Mouse (Mus musculus) limb, embryonic 14.5 days (tissue): Measurements from ENCODE around the gene Fbxo34. TPM values are rescaled to one million over a fixed set of nuclear protein-coding genes. Genes with fewer than 3 reads are reported as not detected.

ENCODE experiments used
- ATAC-seq: fragments of 200-750 bp; cut with Nextera tagmentation; 2 replicates; pipeline ENCODE4 v1.8.0; 2017; ENCODE audit warnings: low read depth, moderate number of reproducible peaks, moderate TSS enrichment; ENCODE audit not compliant: low FRiP score
- DNase-seq: peaks from one replicate; pipeline ENCODE4 v3.0.0-alpha.2; 2015; ENCODE audit warnings: low spot score
- H3K27ac ChIP-seq: fragments of 300-500 bp; sonication (generic); replicated peaks from 2 replicates; pipeline ENCODE4 v1.5.1; 2014; ENCODE audit warnings: low read depth, mild to moderate bottlenecking, low read length, moderate library complexity, mixed read lengths
- H3K27me3 ChIP-seq: fragments of 300-500 bp; sonication (generic); 2 replicates; pipeline ENCODE4 v1.6.1; 2014; ENCODE audit warnings: low read length, mixed read lengths; ENCODE audit not compliant: control insufficient read depth, insufficient read depth
- H3K36me3 ChIP-seq: fragments of 300-500 bp; sonication (generic); 2 replicates; pipeline ENCODE4 v1.6.1; 2014; ENCODE audit warnings: mild to moderate bottlenecking, low read length, moderate library complexity, mixed read lengths; ENCODE audit not compliant: control insufficient read depth, insufficient read depth
- H3K4me1 ChIP-seq: fragments of 300-500 bp; sonication (generic); 2 replicates; pipeline ENCODE4 v1.6.1; 2014; ENCODE audit warnings: antibody characterized with exemption, low read length, mixed read lengths; ENCODE audit not compliant: control insufficient read depth, insufficient read depth
- H3K4me2 ChIP-seq: fragments of 300-500 bp; sonication (generic); replicated peaks from 2 replicates; pipeline ENCODE4 v1.6.1; 2014; ENCODE audit warnings: low read depth, mild to moderate bottlenecking, low read length, moderate library complexity; ENCODE audit not compliant: severe bottlenecking
- H3K4me3 ChIP-seq: fragments of 300-500 bp; sonication (generic); replicated peaks from 2 replicates; pipeline ENCODE4 v1.5.1; 2014; ENCODE audit warnings: low read length
- H3K9ac ChIP-seq: fragments of 300-500 bp; sonication (generic); 2 replicates; pipeline ENCODE4 v1.6.1; 2014; ENCODE audit warnings: mild to moderate bottlenecking, low read depth, low read length, moderate library complexity; ENCODE audit not compliant: severe bottlenecking
- H3K9me3 ChIP-seq: fragments of 300-500 bp; sonication (generic); 2 replicates; pipeline ENCODE4 v1.6.1; 2016; ENCODE audit warnings: low read length; ENCODE audit not compliant: control insufficient read depth
- POLR2A ChIP-seq: fragments of 200-500 bp; IDR thresholded peaks from 2 replicates; pipeline ENCODE4 v1.8.0; 2012; ENCODE audit warnings: inconsistent platforms, mild to moderate bottlenecking, moderate library complexity, borderline replicate concordance; ENCODE audit not compliant: insufficient read depth, insufficient read length; ENCODE audit errors: extremely low read depth
- WGBS: fragments of 180-500 bp; shearing (Covaris S2); extraction: QIAGEN DNeasy Blood & Tissue Kit; methylation state at CpG from one replicate; pipeline ENCODE4 v1.1.7; 2014; 5-methylcytosine and 5-hydroxymethylcytosine counted together
- polyA plus RNA-seq, 2 experiments: library from polyadenylated mRNA; depleted of rRNA in 1 of 2; stranded (reverse) in 1 of 2; unstranded in 1 of 2; fragments of >200 nt; fragmentation: Nextera tagmentation in 1 of 2; extraction: Ambion mirVana in 1 of 2; gene quantifications; 2 replicates each; pipeline versions ENCODE4 v1.2.1 to v1.2.3; 2012 to 2014

Gene Fbxo34
- polyA plus RNA-seq, 2 experiments: 19.0 to 26.0 TPM

DNA sequence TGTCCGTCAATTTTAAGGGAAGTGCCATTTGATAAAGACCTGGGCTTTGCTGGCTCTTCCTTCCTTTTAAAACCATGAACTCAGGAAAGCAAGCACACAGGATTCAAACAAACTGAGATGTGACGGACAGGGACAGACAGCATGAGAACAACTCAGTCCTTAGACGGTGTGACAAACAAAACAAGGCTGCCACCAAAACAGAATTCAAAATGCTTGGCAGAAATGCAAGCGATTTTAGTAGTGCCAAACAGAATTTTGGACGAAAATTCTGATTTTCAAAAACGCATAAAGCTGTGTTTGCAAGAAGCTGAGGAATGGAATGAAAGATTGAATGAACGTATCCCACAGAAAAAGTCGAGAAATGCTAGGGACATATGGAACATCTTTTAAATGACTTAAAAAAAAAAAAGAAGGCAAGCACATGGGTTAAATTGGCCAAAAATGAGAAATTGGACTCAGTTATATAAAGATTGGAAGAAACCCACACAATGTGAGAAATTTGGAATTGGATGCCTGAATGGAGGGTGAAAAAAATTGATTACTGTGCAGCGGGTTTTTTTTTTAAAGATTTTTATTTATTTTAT, 12.7 kb downstream of the Fbxo34 start:
- no peaks in the 10 kb centered on the region for H3K9me3 ChIP-seq
- no peak overlapping the region for H3K4me2 ChIP-seq
- H3K27me3 ChIP-seq: no peaks in the 10 kb centered on the region
- 83% methylated on average over 9 of the region's 9 CpGs for WGBS
- DNase-seq (no peak), ATAC-seq (no peak)
- H3K27ac ChIP-seq: no peak overlapping the region
- TF ChIP-seq POLR2A: no peak
- H3K4me1 ChIP-seq: no peaks in the 10 kb centered on the region
- H3K36me3 ChIP-seq: no peaks in the 10 kb centered on the region
- H3K4me3 ChIP-seq: no peak overlapping the region
- H3K9ac ChIP-seq: no peak overlapping the region

DNA sequence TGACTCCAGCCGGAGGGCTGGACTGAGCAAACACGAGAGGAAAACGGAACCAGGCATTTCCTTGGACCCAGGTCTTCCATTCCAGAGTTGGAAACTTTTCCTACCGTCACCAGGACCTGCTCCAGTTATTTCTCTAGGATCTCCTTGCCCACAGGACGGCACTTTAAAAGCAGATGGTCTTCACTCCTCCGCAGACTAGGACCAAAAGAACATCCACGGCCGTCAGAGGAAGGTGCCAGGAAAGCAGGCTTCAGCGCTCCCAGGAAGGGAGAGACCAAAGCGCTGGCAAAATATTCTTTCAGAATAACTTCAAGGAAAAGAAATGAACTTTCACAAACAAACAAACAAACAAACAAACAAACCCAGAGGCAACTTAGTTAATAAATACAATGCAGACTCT, 14.2 kb downstream of the Fbxo34 start:
- Histone ChIP-seq H3K27me3 (no peaks in the 10 kb centered on the region), H3K4me2 (no peak overlapping the region), H3K9me3 (no peaks in the 10 kb centered on the region), H3K36me3 (no peaks in the 10 kb centered on the region), H3K9ac (no peak overlapping the region), H3K4me3 (no peak overlapping the region), H3K4me1 (no peaks in the 10 kb centered on the region), H3K27ac (no peak overlapping the region)
- WGBS: 77% methylated on average over 10 of the region's 10 CpGs
- TF ChIP-seq POLR2A: no peak
- no peak for DNase-seq
- no peak for ATAC-seq

DNA sequence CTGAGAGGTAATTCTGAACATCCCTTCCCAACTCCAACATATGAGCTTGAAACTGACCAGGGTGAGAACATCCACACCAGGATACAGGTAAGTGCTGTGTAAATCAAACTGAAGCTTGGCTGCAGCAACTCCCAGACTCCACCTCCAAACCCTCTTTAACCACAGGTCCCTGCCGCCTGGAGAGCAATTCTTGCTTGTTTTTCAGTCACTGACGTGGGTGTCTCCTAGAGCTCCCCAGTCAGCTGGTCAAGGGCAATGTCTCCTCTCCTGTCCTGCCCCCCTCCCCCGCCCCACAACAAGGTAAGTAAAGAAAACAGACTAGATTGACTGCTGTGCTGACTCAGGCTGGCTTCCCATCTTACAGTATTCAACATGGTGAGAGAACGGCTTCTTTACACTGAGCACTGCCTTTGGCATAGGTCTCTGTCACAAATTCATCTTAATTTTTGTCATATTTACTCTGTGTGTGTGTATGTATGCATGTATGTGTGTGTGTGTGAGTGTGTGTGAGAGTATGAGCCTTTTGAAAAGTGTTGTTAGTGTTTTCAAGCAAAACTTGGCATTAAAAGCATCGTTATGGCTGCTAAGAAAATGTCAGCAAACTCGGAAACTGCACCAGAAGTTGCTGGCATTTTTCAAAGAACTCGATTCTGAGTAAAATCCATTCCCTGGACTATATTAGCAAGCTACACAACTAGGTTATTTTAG, 15.4 kb downstream of the Fbxo34 start:
- Histone ChIP-seq H3K9ac (no peak overlapping the region), H3K4me1 (no peaks in the 10 kb centered on the region), H3K27me3 (no peaks in the 10 kb centered on the region), H3K4me2 (no peak overlapping the region), H3K27ac (no peak overlapping the region), H3K4me3 (no peak overlapping the region), H3K36me3 (no peaks in the 10 kb centered on the region), H3K9me3 (no peaks in the 10 kb centered on the region)
- DNase-seq (no peak), ATAC-seq (no peak)
- no peak for TF ChIP-seq POLR2A
- WGBS: 44% methylated on average over 7 of the region's 7 CpGs

DNA sequence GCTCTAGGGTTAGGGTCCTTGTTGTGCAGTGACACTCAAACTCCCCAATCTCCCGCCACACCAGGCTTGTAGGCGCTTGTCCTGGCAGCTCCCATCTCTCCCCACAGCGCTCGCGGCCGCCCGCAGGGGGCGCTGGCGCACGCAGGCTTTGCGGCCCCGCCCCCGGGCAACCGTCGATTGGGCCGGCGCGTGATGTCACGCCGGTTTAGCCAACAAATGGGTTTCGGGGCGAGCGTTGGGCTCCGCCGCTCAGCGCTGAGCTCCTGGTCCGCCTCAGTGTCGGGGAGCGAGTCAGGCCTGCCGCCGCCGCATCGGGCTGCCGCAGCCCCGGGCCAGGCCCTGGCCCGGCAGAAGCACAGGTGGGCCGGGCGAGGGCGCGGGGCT, 22.1 kb downstream of the Fbxo34 start:
- H3K36me3 ChIP-seq: peaks cover 3% of the 10 kb centered on the region; the same call in 1 of the 2 replicates
- peak overlapping the region; percentile 93 for H3K4me3 ChIP-seq
- WGBS: 0% methylated on average over 23 of the region's 40 CpGs
- H3K27ac ChIP-seq: peak overlapping the region; percentile 79
- peak overlapping the region; percentile 59 for H3K4me2 ChIP-seq
- peak; percentile 93 for DNase-seq
- TF ChIP-seq POLR2A: 0 out of 2 replicates have a peak, but pooled peaks have one; percentile 46
- ATAC-seq: peak; percentile 93
- no peaks in the 10 kb centered on the region for H3K27me3 ChIP-seq
- peak overlapping the region; percentile 94 for H3K9ac ChIP-seq
- H3K4me1 ChIP-seq: peaks cover 9% of the 10 kb centered on the region; the same call in 1 of the 2 replicates
- no peaks in the 10 kb centered on the region for H3K9me3 ChIP-seq

DNA sequence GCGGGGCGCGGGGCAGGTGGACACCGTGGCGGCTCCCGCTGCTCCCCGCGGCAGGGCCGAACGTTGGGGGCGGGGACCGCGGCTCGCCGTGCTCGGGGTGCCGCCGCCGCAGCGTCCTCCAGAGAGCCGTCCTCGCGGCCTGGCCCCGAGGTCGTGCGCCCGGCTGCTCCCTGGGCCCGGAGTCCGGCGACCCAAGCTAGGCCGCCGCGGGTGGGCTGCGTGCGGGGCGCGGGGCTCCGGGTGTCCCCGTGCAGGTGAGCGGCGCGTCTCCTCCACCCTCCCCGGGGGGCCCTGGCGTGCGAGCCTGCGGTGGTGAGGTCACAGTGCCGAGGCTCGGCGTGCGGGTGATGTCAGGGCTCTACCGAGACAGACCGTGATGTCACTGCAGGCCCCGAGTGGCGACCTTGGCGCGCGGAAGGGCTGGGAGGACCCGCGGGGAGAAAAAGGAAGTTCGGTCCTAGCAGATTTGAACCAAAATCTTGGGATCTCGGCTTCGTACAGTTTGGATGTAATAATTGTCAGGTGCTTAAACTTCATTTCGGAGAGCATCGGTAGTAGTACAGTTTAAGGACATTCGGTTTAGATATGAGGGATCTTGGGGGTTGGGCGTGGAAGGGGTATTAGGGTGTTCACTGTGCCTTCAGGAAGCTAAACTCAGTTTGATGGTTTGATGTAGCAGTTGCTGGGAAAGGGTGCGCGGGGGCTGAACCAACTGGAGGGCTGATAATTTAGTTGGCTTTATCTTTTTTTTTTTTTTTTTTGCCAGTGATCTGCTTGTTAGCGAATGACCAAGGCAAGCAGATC, 22.7 kb downstream of the Fbxo34 start:
- Histone ChIP-seq H3K9me3 (no peaks in the 10 kb centered on the region), H3K4me3 (peak overlapping the region; percentile 93), H3K36me3 (peaks cover 3% of the 10 kb centered on the region; the same call in 1 of the 2 replicates), H3K27ac (peak overlapping the region; percentile 79), H3K9ac (peak overlapping the region; percentile 94), H3K27me3 (no peaks in the 10 kb centered on the region), H3K4me1 (peaks cover 9% of the 10 kb centered on the region; the same call in 1 of the 2 replicates), H3K4me2 (peak overlapping the region; percentile 59)
- TF ChIP-seq POLR2A: no peak
- ATAC-seq (peak; percentile 65), DNase-seq (peak; percentile 15)
- 3% methylated on average over 37 of the region's 69 CpGs for WGBS
